Mouse (Mus musculus): ENCODE measurements around the gene Vmac.
A peak's percentile ranks its signal among the peaks of the same experiment; 100 is the strongest.

Vmac gene

GRCm38 (mm10) chr17:56740118-56740787 is 22.4 kb upstream of the Vmac start:
- no peak for DNase-seq (ENCODE audit: low spot score)

GRCm38 (mm10) chr17:56738221-56738620 is 20.4 kb upstream of the Vmac start:
- no peak for DNase-seq (ENCODE audit: low spot score)

GRCm38 (mm10) chr17:56736534-56736933 is 18.7 kb upstream of the Vmac start:
- DNase-seq (ENCODE audit: low spot score) = no peak

GRCm38 (mm10) chr17:56729656-56730055 is 11.8 kb upstream of the Vmac start:
- no peak for DNase-seq (ENCODE audit: low spot score)

GRCm38 (mm10) chr17:56729151-56729550 is 11.3 kb upstream of the Vmac start:
- DNase-seq (ENCODE audit: low spot score) = no peak

- DNase-seq (ENCODE audit: low spot score) = no peak
Observed at GRCm38 (mm10) chr17:56728117-56728516, 10.3 kb upstream of the Vmac start.

GRCm38 (mm10) chr17:56727659-56728058 is 9.8 kb upstream of the Vmac start:
- no peak for DNase-seq (ENCODE audit: low spot score)

- DNase-seq (ENCODE audit: low spot score) = no peak
Observed at GRCm38 (mm10) chr17:56727029-56727649, 9.3 kb upstream of the Vmac start.

GRCm38 (mm10) chr17:56723419-56724161 is 5.8 kb upstream of the Vmac start:
- DNase-seq (ENCODE audit: low spot score) = no peak

- DNase-seq (ENCODE audit: low spot score) = no peak
Observed at GRCm38 (mm10) chr17:56722441-56722840, 4.6 kb upstream of the Vmac start.

- peak; percentile 97 for DNase-seq (ENCODE audit: low spot score)
Observed at GRCm38 (mm10) chr17:56716655-56717362, 1.0 kb downstream of the Vmac start.

- DNase-seq (ENCODE audit: low spot score) = no peak
Observed at GRCm38 (mm10) chr17:56715914-56716654, 1.7 kb downstream of the Vmac start.

- no peak for DNase-seq (ENCODE audit: low spot score)
Observed at GRCm38 (mm10) chr17:56715360-56715759, 2.5 kb downstream of the Vmac start.

GRCm38 (mm10) chr17:56709708-56710107 is 8.1 kb downstream of the Vmac start:
- DNase-seq (ENCODE audit: low spot score) = no peak

GRCm38 (mm10) chr17:56708692-56709091 is 9.1 kb downstream of the Vmac start:
- DNase-seq (ENCODE audit: low spot score) = no peak

GRCm38 (mm10) chr17:56706515-56706914 is 11.3 kb downstream of the Vmac start:
- no peak for DNase-seq (ENCODE audit: low spot score)

- DNase-seq (ENCODE audit: low spot score) = no peak
Observed at GRCm38 (mm10) chr17:56703038-56703437, 14.8 kb downstream of the Vmac start.

GRCm38 (mm10) chr17:56700451-56700850 is 17.4 kb downstream of the Vmac start:
- DNase-seq (ENCODE audit: low spot score) = no peak

GRCm38 (mm10) chr17:56693851-56694310 is 23.9 kb downstream of the Vmac start:
- no peak for DNase-seq (ENCODE audit: low spot score)

GRCm38 (mm10) chr17:56693395-56693794 is 24.4 kb downstream of the Vmac start:
- DNase-seq (ENCODE audit: low spot score) = no peak

- DNase-seq (ENCODE audit: low spot score) = no peak
Observed at GRCm38 (mm10) chr17:56688689-56689088, 29.1 kb downstream of the Vmac start.

GRCm38 (mm10) chr17:56688045-56688444 is 29.8 kb downstream of the Vmac start:
- no peak for DNase-seq (ENCODE audit: low spot score)
